Mouse (Mus musculus) MEL (cell line): ENCODE results near the gene Tvp23a. TPM values are rescaled to one million over a fixed set of nuclear protein-coding genes. Genes with fewer than 3 reads are reported as not detected.

Experiments used
- DNase-seq: peaks from one replicate; pipeline ENCODE4 v3.0.0; 2011; ENCODE audit warnings: low read depth, low spot score
- H3K27ac ChIP-seq: 2 replicates; pipeline ENCODE4 v1.5.1; 2012; ENCODE audit warnings: low read depth, mild to moderate bottlenecking, control low read depth, low read length, moderate library complexity; ENCODE audit not compliant: control insufficient read depth
- H3K27me3 ChIP-seq, 2 experiments: fragments of 150-350 bp in 1 of 2; sonication (generic) in 1 of 2; 2 replicates each; pipeline ENCODE4 v1.6.1; 2012; ENCODE audit warnings: low read length in 2 of 2, mild to moderate bottlenecking in 2 of 2, improper control_type of control experiment in 1 of 2, moderate library complexity in 1 of 2; ENCODE audit not compliant: insufficient read depth in 2 of 2, control insufficient read depth in 1 of 2
- H3K36me3 ChIP-seq, 2 experiments: 2 replicates each; pipeline ENCODE4 v1.6.1; 2012 to 2014; ENCODE audit warnings: low read length in 2 of 2, improper control_type of control experiment in 1 of 2, inconsistent platforms in 1 of 2, mild to moderate bottlenecking in 1 of 2; ENCODE audit not compliant: insufficient read depth in 2 of 2, control insufficient read depth in 1 of 2
- H3K4me1 ChIP-seq, 2 experiments: fragments of 150-350 bp in 1 of 2; sonication (generic) in 1 of 2; 2 replicates each; pipeline ENCODE4 v1.6.1; 2012; ENCODE audit warnings: low read length in 2 of 2, improper control_type of control experiment in 1 of 2, mild to moderate bottlenecking in 1 of 2; ENCODE audit not compliant: insufficient read depth in 2 of 2, control insufficient read depth in 1 of 2
- H3K4me3 ChIP-seq, 2 experiments: fragments of 150-350 bp in 1 of 2; sonication (generic) in 1 of 2; 2 replicates each; pipeline ENCODE4 v1.5.1; 2012; ENCODE audit warnings: low read depth in 2 of 2, low read length in 2 of 2, mild to moderate bottlenecking in 2 of 2, moderate library complexity in 2 of 2, control low read depth in 1 of 2, improper control_type of control experiment in 1 of 2; ENCODE audit not compliant: control insufficient read depth in 1 of 2, insufficient read depth in 1 of 2
- H3K79me2 ChIP-seq: 2 replicates; pipeline ENCODE4 v1.6.1; 2012; ENCODE audit warnings: mild to moderate bottlenecking, low read length, moderate library complexity; ENCODE audit not compliant: control insufficient read depth, poor library complexity, insufficient read depth
- H3K9ac ChIP-seq: 2 replicates; pipeline ENCODE4 v1.6.1; 2012; ENCODE audit warnings: low read depth, mild to moderate bottlenecking, control low read depth, low read length, moderate library complexity; ENCODE audit not compliant: control insufficient read depth, poor library complexity, severe bottlenecking
- H3K9me3 ChIP-seq: fragments of 150-350 bp; sonication (generic); replicated peaks from 2 replicates; pipeline ENCODE4 v1.6.1; 2012; ENCODE audit warnings: mild to moderate bottlenecking, low read length, improper control_type of control experiment, moderate library complexity; ENCODE audit not compliant: insufficient read depth
- CHD1 ChIP-seq: IDR thresholded peaks from 2 replicates; pipeline ENCODE4 v1.6.1; 2012; ENCODE audit warnings: low read depth, mild to moderate bottlenecking, inconsistent platforms, low read length, improper control_type of control experiment
- CTCF ChIP-seq, 3 experiments: IDR thresholded peaks in 2 of 3; conservative IDR thresholded peaks in 1 of 3; 2 replicates each; pipeline ENCODE4 v1.5.1; 2011 to 2012; ENCODE audit warnings: low read length in 3 of 3, low read depth in 2 of 3, mild to moderate bottlenecking in 2 of 3, improper control_type of control experiment in 1 of 3, inconsistent platforms in 1 of 3, mixed read lengths in 1 of 3, moderate library complexity in 1 of 3; ENCODE audit not compliant: control insufficient read depth in 1 of 3, insufficient read depth in 1 of 3, poor library complexity in 1 of 3, severe bottlenecking in 1 of 3
- ELF1 ChIP-seq: IDR thresholded peaks from 2 replicates; pipeline ENCODE4 v1.6.1; 2014; ENCODE audit warnings: low read depth, mild to moderate bottlenecking, inconsistent platforms, low read length, improper control_type of control experiment, moderate library complexity
- ETS1 ChIP-seq: IDR thresholded peaks from 2 replicates; pipeline ENCODE4 v1.6.1; 2012; ENCODE audit warnings: low read depth, mild to moderate bottlenecking, inconsistent platforms, low read length, improper control_type of control experiment, moderate library complexity
- GATA1 ChIP-seq: IDR thresholded peaks from 2 replicates; pipeline ENCODE4 v1.6.1; 2011; ENCODE audit warnings: low read depth, low read length, improper control_type of control experiment
- JUND ChIP-seq: IDR thresholded peaks from 2 replicates; pipeline ENCODE4 v1.6.1; 2011; ENCODE audit warnings: low read depth, mild to moderate bottlenecking, improper control_type of control experiment, low read length
- KAT2A ChIP-seq: conservative IDR thresholded peaks from 2 replicates; pipeline ENCODE4 v1.6.1; 2012; ENCODE audit warnings: low read depth, low read length, improper control_type of control experiment, inconsistent platforms
- MXI1 ChIP-seq: IDR thresholded peaks from 2 replicates; pipeline ENCODE4 v1.6.1; 2011; ENCODE audit warnings: mild to moderate bottlenecking, low read depth, low read length, improper control_type of control experiment
- MYB ChIP-seq: IDR thresholded peaks from 2 replicates; pipeline ENCODE4 v1.6.1; 2011; ENCODE audit warnings: mild to moderate bottlenecking, low read depth, low read length, improper control_type of control experiment
- POLR2AphosphoS2 ChIP-seq: IDR thresholded peaks from 2 replicates; pipeline ENCODE4 v1.6.1; 2011; ENCODE audit warnings: low read length, improper control_type of control experiment
- POLR2AphosphoS5 ChIP-seq: IDR thresholded peaks from 2 replicates; pipeline ENCODE4 v1.6.1; 2012; ENCODE audit warnings: low read depth, borderline replicate concordance, mild to moderate bottlenecking, inconsistent platforms, low read length, moderate library complexity, mixed read lengths
- RCOR1 ChIP-seq: IDR thresholded peaks from 2 replicates; pipeline ENCODE4 v1.6.1; 2012; ENCODE audit warnings: low read depth, mild to moderate bottlenecking, inconsistent platforms, low read length, improper control_type of control experiment
- SIN3A ChIP-seq: IDR thresholded peaks from 2 replicates; pipeline ENCODE4 v1.6.1; 2012; ENCODE audit warnings: low read length, improper control_type of control experiment, inconsistent platforms
- SMC3 ChIP-seq: IDR thresholded peaks from 2 replicates; pipeline ENCODE4 v1.6.1; 2011; ENCODE audit warnings: low read depth, low read length, improper control_type of control experiment
- TAL1 ChIP-seq: IDR thresholded peaks from 2 replicates; pipeline ENCODE4 v1.6.1; 2012; ENCODE audit warnings: mild to moderate bottlenecking, inconsistent platforms, low read length, moderate library complexity, mixed read lengths
- TBP ChIP-seq: IDR thresholded peaks from 2 replicates; pipeline ENCODE4 v1.8.0; 2011; ENCODE audit warnings: low read depth, low read length, improper control_type of control experiment
- TCF12 ChIP-seq: IDR thresholded peaks from 2 replicates; pipeline ENCODE4 v1.6.1; 2014; ENCODE audit warnings: low read depth, mild to moderate bottlenecking, inconsistent platforms, low read length, improper control_type of control experiment, moderate library complexity
- USF1 ChIP-seq: IDR thresholded peaks from 2 replicates; pipeline ENCODE4 v1.6.1; 2014; ENCODE audit warnings: low read depth, mild to moderate bottlenecking, inconsistent platforms, low read length, improper control_type of control experiment, moderate library complexity
- ZKSCAN1 ChIP-seq: IDR thresholded peaks from 2 replicates; pipeline ENCODE4 v1.6.1; 2012; ENCODE audit warnings: low read depth, mild to moderate bottlenecking, inconsistent platforms, low read length, improper control_type of control experiment, moderate library complexity
- ZNF384 ChIP-seq: IDR thresholded peaks from 2 replicates; pipeline ENCODE4 v1.6.1; 2012; ENCODE audit warnings: low read depth, mild to moderate bottlenecking, inconsistent platforms, low read length, improper control_type of control experiment
- polyA plus RNA-seq, 2 experiments: library from polyadenylated mRNA; stranded (reverse) in 1 of 2; unstranded in 1 of 2; fragments of >175 nt in 1 of 2; fragments of >200 nt in 1 of 2; gene quantifications; 2 replicates each; pipeline versions ENCODE4 v1.2.1 to v1.2.4; 2012; ENCODE audit warnings: low replicate concordance in 2 of 2, low read depth in 1 of 2; ENCODE audit not compliant: insufficient read length in 2 of 2, insufficient read depth in 1 of 2, missing spikeins in 1 of 2
- total RNA-seq: library from RNA; depleted of rRNA; stranded (reverse); fragments of 300-350 nt; gene quantifications from 2 replicates; pipeline ENCODE4 v1.2.3, GENCODE M21; 2012

Gene Tvp23a
- total and polyA plus RNA-seq, 3 experiments, result 0.31 to 0.81 TPM; not detected in 1

DNA sequence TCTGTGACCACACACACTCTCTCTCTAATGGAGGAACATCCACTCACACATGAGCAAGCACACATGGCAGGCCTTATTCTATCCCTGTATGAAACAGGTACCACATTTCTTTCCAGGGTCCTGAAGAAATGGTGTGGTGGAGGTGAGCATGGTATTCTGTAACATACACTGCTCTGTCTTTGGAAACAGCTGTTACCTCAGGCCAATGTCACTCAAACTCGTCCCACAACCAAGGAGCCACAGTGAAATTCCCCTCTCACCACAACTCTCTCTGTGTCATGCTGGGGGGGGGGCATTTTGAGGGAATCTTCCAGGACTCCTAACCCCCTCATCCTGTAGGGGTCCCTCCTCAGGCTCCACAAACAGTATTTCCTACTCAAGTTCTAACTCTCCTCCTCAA is 15.3 kb downstream of the Tvp23a start:
- H3K4me1 ChIP-seq, result no peaks in the 10 kb centered on the region
- no peaks in the 10 kb centered on the region for H3K36me3 ChIP-seq
- no peak overlapping the region for H3K9ac ChIP-seq
- no peak overlapping the region for H3K4me3 ChIP-seq
- DNase-seq, result no peak
- H3K27ac ChIP-seq, result no peak overlapping the region
- H3K79me2 ChIP-seq, result no peaks in the 10 kb centered on the region
- no peaks in the 10 kb centered on the region; a peak in 2 of 4 replicates for H3K27me3 ChIP-seq
- TF ChIP-seq SIN3A, result no peak
- TF ChIP-seq, all 39 proteins: peak for 0
- no peaks in the 10 kb centered on the region for H3K9me3 ChIP-seq

DNA sequence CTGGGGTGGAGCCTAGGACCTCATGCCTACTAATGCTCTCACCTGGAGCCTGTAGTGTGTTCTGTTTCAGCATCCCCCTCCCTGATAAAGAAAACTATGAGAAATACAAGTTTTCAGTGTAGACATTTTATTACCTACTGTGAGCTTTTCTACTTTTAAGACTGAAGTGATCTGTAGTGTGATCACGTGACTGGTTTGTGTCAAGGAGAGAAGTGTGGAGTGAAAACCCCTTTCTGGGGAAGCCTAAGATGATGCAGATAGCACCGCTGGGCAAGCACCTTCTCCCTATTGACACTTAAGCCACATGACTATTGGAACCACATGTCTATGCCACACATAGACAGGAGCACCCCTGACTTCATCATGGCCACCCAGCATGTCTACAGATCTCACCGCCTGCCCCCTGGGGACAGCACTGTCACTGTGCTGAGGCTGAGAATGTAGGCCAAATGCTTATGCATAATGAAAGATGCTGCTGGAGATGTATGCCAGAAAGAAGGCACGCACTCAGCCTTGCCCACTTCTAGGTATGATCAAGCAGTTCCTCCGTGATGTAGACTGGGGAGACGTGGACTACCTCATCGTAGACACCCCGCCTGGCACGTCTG is 26.6 kb downstream of the Tvp23a start:
- no peak overlapping the region for H3K4me3 ChIP-seq
- no peak overlapping the region for H3K9ac ChIP-seq
- no peaks in the 10 kb centered on the region for H3K9me3 ChIP-seq
- no peak overlapping the region for H3K27ac ChIP-seq
- H3K79me2 ChIP-seq, result no peaks in the 10 kb centered on the region
- no peaks in the 10 kb centered on the region; a peak in 1 of 4 replicates for H3K36me3 ChIP-seq
- DNase-seq, result no peak
- no peaks in the 10 kb centered on the region for H3K27me3 ChIP-seq
- no peaks in the 10 kb centered on the region for H3K4me1 ChIP-seq
- TF ChIP-seq TCF12 (no peak), SIN3A (no peak), SMC3 (no peak), ZNF384 (no peak)
- TF ChIP-seq, all 39 proteins: peak for 0

DNA sequence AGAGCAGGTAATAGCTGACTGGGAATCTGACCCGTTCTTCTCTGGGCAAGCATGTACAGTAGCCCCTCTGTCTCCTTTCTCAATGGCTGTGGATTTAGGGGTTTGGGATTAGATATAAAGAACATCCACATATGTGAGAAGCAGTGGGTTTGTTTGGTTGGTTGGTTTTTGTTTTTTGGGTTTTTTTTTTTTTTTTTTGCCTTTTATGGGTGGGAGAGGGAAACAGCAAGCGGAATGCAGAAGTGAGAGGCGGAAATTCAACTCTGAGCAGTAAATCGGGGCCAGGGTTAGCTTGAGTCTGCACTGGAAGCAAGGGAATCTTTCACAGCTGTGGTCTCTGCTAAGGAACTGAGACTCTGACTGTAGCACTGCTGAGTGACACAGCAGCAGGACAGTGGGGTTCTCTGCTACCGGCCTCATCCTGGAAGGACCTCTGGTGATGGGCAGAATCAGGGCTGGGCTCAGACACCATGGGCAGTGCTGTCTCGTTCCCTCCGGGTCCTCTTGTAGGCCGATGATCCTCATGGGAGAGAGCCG is 29.4 kb downstream of the Tvp23a start:
- Histone ChIP-seq H3K9me3 (no peaks in the 10 kb centered on the region), H3K27ac (no peak overlapping the region), H3K4me1 (peaks cover 0 to under 1% of the 10 kb centered on the region in 2 experiments; a peak in 1 of 4 replicates), H3K36me3 (no peaks in the 10 kb centered on the region; a peak in 1 of 4 replicates), H3K9ac (no peak overlapping the region), H3K27me3 (no peaks in the 10 kb centered on the region), H3K4me3 (no peak overlapping the region), H3K79me2 (peaks cover under 1% of the 10 kb centered on the region; the same call in 1 of the 2 replicates)
- TF ChIP-seq ELF1 (no peak), TAL1 (no peak), MYB (no peak), GATA1 (no peak), ETS1 (no peak), KAT2A (no peak), CTCF (IDR thresholded peaks at IDR 0.05 in 2 of 3, conservative IDR thresholded peaks at IDR 0.05 in 1 of 3; ENCODE audit: control insufficient read depth in 1 of 3, insufficient read depth in 1 of 3, low read depth in 2 of 3, low read length in 3 of 3, poor library complexity in 1 of 3, severe bottlenecking in 1 of 3) (no peak), TCF12 (no peak), POLR2AphosphoS2 (no peak), CHD1 (no peak), JUND (no peak), RCOR1 (no peak), USF1 (no peak), ZNF384 (no peak), SMC3 (no peak), MXI1 (no peak), POLR2AphosphoS5 (no peak), ZKSCAN1 (no peak), TBP (no peak)
- DNase-seq, result no peak
